Mouse (Mus musculus) bone marrow macrophage, adult 2 months (primary cell): Measurements from ENCODE around the gene Acbd5. TPM values are rescaled to one million over a fixed set of nuclear protein-coding genes. Genes with fewer than 3 reads are reported as not detected.
A peak's percentile ranks its signal among the peaks of the same experiment; 100 is the strongest.

Source experiments
- H3K27ac ChIP-seq: 2 replicates; pipeline ENCODE4 v1.5.1; 2012; ENCODE audit warnings: low read depth, low read length; ENCODE audit not compliant: insufficient read depth
- H3K4me1 ChIP-seq: 2 replicates; pipeline ENCODE4 v1.6.1; 2012; ENCODE audit warnings: low read length; ENCODE audit not compliant: control insufficient read depth, insufficient read depth
- H3K4me3 ChIP-seq: 2 replicates; pipeline ENCODE4 v1.5.1; 2012; ENCODE audit warnings: mild to moderate bottlenecking, low read length, moderate library complexity; ENCODE audit not compliant: insufficient read depth
- CTCF ChIP-seq: IDR thresholded peaks from 2 replicates; pipeline ENCODE4 v1.5.1; 2012; ENCODE audit warnings: low read depth, mild to moderate bottlenecking, low read length, moderate library complexity
- POLR2A ChIP-seq: IDR thresholded peaks from 2 replicates; pipeline ENCODE4 v1.6.1; 2012; ENCODE audit warnings: mild to moderate bottlenecking, low read depth, low read length, borderline replicate concordance
- polyA plus RNA-seq: library from polyadenylated mRNA; stranded (reverse); fragments of >200 nt; gene quantifications from 2 replicates; pipeline ENCODE4 v1.2.4, GENCODE M21; 2012; ENCODE audit not compliant: missing spikeins, insufficient read depth, insufficient read length

Acbd5 gene
- polyA plus RNA-seq, 1 experiment, result 69.1 TPM

GRCm38 (mm10) chr2:23084540-23084939 is 16.6 kb downstream of the Acbd5 start:
- peaks cover 3% of the 10 kb centered on the region for H3K4me1 ChIP-seq
- no peak overlapping the region for H3K4me3 ChIP-seq
- H3K27ac ChIP-seq, result no peak overlapping the region
- TF ChIP-seq POLR2A, result no peak
- TF ChIP-seq CTCF, result no peak

GRCm38 (mm10) chr2:23092216-23092615 is 24.2 kb downstream of the Acbd5 start:
- Histone ChIP-seq H3K4me3 (no peak overlapping the region), H3K27ac (no peak overlapping the region), H3K4me1 (peaks cover 7% of the 10 kb centered on the region)
- peak; percentile 59 for TF ChIP-seq CTCF
- no peak for TF ChIP-seq POLR2A

- Histone ChIP-seq H3K27ac (no peak overlapping the region), H3K4me1 (peaks cover 7% of the 10 kb centered on the region), H3K4me3 (no peak overlapping the region)
- no peak for TF ChIP-seq POLR2A
- TF ChIP-seq CTCF, result no peak
Measured at GRCm38 (mm10) chr2:23097028-23097427, 29.1 kb downstream of the Acbd5 start.

DNA sequence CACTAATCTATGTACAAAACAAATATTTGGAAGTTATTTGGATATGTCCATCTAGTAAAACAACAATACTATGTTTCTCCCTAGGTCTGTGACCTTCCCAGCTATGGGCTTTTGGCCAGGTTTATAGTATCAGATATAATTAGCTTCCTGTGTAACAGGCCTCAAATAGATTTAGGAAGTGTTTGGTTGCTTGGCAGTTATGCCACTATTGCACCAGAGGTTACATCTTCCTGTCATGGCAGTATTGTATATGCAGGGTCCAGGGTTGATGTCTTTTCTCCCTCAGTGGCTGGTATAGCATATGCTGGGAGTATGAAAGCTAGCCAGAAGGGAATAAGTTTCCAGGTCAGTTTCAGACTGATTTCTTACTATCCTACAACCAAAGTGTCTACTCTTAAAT is 34.3 kb downstream of the Acbd5 start:
- H3K4me3 ChIP-seq, result no peak overlapping the region
- H3K27ac ChIP-seq, result no peak overlapping the region
- peaks cover 2% of the 10 kb centered on the region for H3K4me1 ChIP-seq
- TF ChIP-seq POLR2A (no peak), CTCF (no peak)

DNA sequence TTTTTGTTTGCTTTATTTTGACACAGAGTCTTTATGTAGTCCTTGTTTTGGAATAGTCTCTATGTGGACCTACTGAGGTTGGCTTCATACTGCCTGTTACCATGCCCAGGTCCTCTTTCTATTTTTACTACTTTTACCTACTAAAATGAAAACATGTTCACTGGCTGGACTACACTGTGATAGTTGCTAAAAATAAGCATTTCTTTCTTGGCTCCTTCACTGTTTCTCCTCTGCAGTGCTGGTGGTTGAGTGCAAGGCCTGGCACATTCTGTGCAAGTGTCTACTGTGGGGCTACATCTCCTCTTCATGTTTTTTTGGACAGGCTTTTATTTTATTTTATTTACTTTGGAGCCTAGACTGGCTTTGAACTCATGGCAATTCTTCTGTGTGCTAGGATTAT is 51.6 kb downstream of the Acbd5 start:
- H3K4me1 ChIP-seq, result no peaks in the 10 kb centered on the region
- H3K4me3 ChIP-seq, result no peak overlapping the region
- TF ChIP-seq POLR2A (no peak), CTCF (no peak)

DNA sequence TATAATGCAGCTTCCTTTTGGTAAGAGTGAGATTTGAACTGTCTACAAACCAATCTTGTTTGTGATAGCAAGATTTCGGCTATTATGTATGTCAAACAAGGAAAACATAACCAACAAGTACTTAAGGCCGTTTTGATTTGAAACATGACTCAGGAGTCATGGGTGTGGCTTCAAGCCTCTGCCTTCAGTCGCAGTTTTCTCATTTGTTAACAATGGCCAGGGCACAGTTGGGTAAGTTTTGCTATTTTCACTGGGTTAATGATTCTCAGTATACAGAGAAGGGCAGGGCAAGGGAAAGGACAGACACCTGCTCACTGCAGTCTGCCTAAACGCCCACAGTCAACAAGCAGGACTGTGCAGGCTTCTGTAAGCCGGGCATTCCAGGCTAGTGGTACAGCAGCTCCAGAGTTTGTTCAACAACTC is 87.2 kb downstream of the Acbd5 start:
- Histone ChIP-seq H3K4me3 (peak overlapping the region; percentile 90), H3K4me1 (peaks cover 11% of the 10 kb centered on the region), H3K27ac (peak overlapping the region; percentile 40)
- TF ChIP-seq CTCF, result no peak
- no peak for TF ChIP-seq POLR2A

More for the DNA sequence above, 51.6 kb downstream of the Acbd5 start:
- no peak overlapping the region for H3K27ac ChIP-seq

DNA sequence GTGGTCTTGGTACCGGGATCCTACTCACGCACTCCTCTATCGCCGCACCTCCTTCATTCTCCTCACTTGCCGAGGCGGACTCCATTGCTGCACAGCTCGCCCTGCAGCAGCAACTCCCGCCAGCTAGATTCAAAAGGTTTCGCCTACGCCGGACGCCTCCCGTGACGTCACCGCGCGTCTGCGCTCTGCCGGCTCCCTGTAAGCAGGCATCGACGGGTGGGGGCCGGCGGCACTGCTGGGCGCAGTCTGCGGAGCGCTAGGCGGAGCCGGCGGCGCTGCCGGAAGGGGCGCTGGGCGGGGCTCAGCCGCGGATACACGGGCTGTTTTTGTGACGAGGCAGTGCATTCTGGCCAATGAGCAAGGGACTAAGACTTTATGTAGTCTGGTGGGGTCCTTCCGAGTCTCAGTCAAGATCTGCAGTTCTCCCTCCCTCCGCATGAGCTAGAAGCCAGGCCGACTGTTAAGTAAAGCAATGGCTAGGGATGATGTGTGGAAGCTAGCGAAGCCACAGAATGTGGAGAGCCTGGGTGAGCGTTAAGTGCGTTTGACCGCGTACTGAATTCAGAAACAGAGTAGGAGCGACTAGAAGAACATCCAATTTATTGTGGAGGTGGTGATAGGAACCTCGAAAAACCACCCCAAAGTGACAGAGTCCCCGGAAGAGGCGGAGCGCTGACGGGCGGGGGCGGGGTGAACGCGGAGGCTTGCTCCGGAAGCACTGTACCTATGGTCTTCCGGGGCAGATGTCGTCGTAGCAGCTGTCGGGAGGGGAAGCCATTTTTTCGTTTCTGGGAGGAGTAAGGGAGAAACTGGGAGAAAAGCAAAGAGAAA is 88.0 kb downstream of the Acbd5 start, which contains the start of the genes Mastl and Yme1l1:
Mastl (minus strand) TSS at position 248 of the 831 bp plus-strand sequence.
Yme1l1 (plus strand) TSS at position 593 of the 831 bp plus-strand sequence.
- peaks cover 11% of the 10 kb centered on the region for H3K4me1 ChIP-seq
- peak within 1 kb of the TSS; percentile 90 for H3K4me3 ChIP-seq
- TF ChIP-seq CTCF (no peak), POLR2A (peak; percentile 53; the same call in 1 of the 2 replicates)
- H3K27ac ChIP-seq, result peak within 1 kb of the TSS; percentile 99

DNA sequence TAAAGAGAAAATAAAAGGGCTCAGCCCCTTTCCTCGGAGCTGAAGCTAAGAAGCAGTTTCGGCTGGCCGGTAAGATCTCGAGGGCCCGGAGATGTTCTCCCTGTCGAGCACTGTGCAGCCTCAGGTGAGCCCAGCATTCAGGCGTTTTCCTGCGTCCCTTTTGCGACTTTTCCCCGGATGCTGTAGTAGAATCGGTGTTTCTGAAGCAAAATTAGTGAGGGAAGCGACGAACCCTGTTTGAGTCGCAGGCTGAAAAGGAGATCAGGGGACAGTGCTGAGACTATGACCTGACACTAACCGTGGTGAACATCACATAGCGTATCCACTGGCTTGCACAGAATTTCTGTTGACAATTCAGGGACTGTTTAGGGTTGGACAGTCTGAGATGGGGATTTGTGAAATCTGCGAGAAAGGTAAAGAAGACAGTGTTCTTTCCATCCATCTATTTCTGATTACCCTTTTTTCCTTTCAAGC is 88.7 kb downstream of the Acbd5 start:
- Histone ChIP-seq H3K27ac (peak overlapping the region; percentile 77), H3K4me1 (peaks cover 11% of the 10 kb centered on the region), H3K4me3 (peak overlapping the region; percentile 87)
- TF ChIP-seq CTCF (no peak), POLR2A (no peak)

Other genes starting within 250 kb of the Acbd5 start
- gene Pdss1, start 172.6 kb upstream of the Acbd5 start, polyA plus RNA-seq, result 3.1 and 3.4 TPM in 2 replicates
- 244 and 268 TPM in 2 replicates for gene Abi1, start 27.9 kb upstream of the Acbd5 start, polyA plus RNA-seq
- 5.6 and 8.5 TPM in 2 replicates for gene Mastl, start 87.9 kb downstream of the Acbd5 start, polyA plus RNA-seq
- 48.7 and 55.2 TPM in 2 replicates for gene Yme1l1, start 88.2 kb downstream of the Acbd5 start, polyA plus RNA-seq
- gene 4931423N10Rik, start 139.3 kb downstream of the Acbd5 start, polyA plus RNA-seq, result not detected in 2 replicates